ENCODE assay signal across 14 mouse cellular contexts in genomic region chr2:29122446-29122845, GRCm38 (mm10). TPM values are rescaled to one million over a fixed set of nuclear protein-coding genes. Genes with fewer than 3 reads are reported as not detected.
DNase-seq lines count a peak whose midpoint lies in the region; ATAC-seq and TF ChIP-seq lines count a peak whose summit lies in the region.
"Had no signal": no experiment of that assay in that cellular context is flagged by ENCODE, and none has a peak within 500 bp of the region (broad histone marks: within the 10 kb centered on the region; RNA-seq: fewer than 3 reads in every experiment).

No protein-coding gene starts in this region.

- no peak for ATAC-seq in kidney, postnatal 0 days (replicated peaks; ENCODE audit: low FRiP score, low read depth)
- ATAC-seq: midbrain, embryonic 15.5 days had no signal

- H3K4me3 ChIP-seq in kidney, postnatal 0 days (replicated peaks; ENCODE audit: low read depth, low read length): no peak overlapping the region
- H3K4me3 ChIP-seq in E14TG2a.4 (replicated peaks; ENCODE audit: low read length): peak overlapping the region; percentile 53
- H3K4me3 ChIP-seq: liver, embryonic 13.5 days; midbrain, embryonic 15.5 days; stomach, embryonic 15.5 days had no signal

- 64% methylated on average over 3 of the region's 3 CpGs for WGBS in kidney, postnatal 0 days

- H3K27me3 ChIP-seq in kidney, postnatal 0 days (ENCODE audit: insufficient read depth, low read length): no peaks in the 10 kb centered on the region
- no peaks in the 10 kb centered on the region for H3K27me3 ChIP-seq in E14TG2a.4 (ENCODE audit: insufficient read depth, low read length)
- H3K27me3 ChIP-seq: liver, embryonic 13.5 days; midbrain, embryonic 15.5 days; stomach, embryonic 15.5 days had no signal

- peak; percentile 12 for DNase-seq in kidney, postnatal 0 days (ENCODE audit: low spot score)
- DNase-seq in kidney, postnatal 10 days: no peak
- DNase-seq in CD4-positive helper T cell, adult 2 months (ENCODE audit: low read depth, low spot score): peak; percentile 65
- peak; percentile 12 to 26 for DNase-seq in lung, postnatal 4 days
- no peak for DNase-seq in urinary bladder, postnatal 14 days (ENCODE audit: low spot score)
- no peak for DNase-seq in left cerebral cortex, adult 9 months (ENCODE audit: low spot score in 2 of 2)
- no peak for DNase-seq in left cerebral cortex, postnatal 14 days (ENCODE audit: low spot score in 2 of 2)
- DNase-seq: adrenal gland, adult 2 months; cerebellum, adult 18-20 months; kidney, postnatal 36 days; liver, embryonic 13.5 days had no signal

- no peaks in the 10 kb centered on the region for H3K4me1 ChIP-seq in kidney, postnatal 0 days (replicated peaks; ENCODE audit: insufficient read depth, low read length)
- H3K4me1 ChIP-seq in E14TG2a.4 (replicated peaks; ENCODE audit: low read depth, low read length): peaks cover 65% of the 10 kb centered on the region

- H3K9ac ChIP-seq in kidney, postnatal 0 days (ENCODE audit: low read depth, low read length): no peak overlapping the region
- H3K9ac ChIP-seq: liver, embryonic 13.5 days; midbrain, embryonic 15.5 days; stomach, embryonic 15.5 days had no signal

- H3K27ac ChIP-seq in kidney, postnatal 0 days: no peak overlapping the region
- H3K27ac ChIP-seq: liver, embryonic 13.5 days; midbrain, embryonic 15.5 days; stomach, embryonic 15.5 days had no signal

- H3K4me2 ChIP-seq in kidney, postnatal 0 days (ENCODE audit: low read length): no peak overlapping the region
- H3K4me2 ChIP-seq: liver, embryonic 13.5 days; midbrain, embryonic 15.5 days; stomach, embryonic 15.5 days had no signal

- TF ChIP-seq CTCF in kidney, postnatal 0 days (IDR thresholded peaks at IDR 0.05; ENCODE audit: low read depth): no peak
- TF ChIP-seq CTCF in E14TG2a.4 (conservative IDR thresholded peaks at IDR 0.05; ENCODE audit: low read length): no peak

- no peaks in the 10 kb centered on the region for H3K36me3 ChIP-seq in kidney, postnatal 0 days (ENCODE audit: insufficient read depth, low read length)
- H3K36me3 ChIP-seq in E14TG2a.4 (ENCODE audit: insufficient read depth, low read length): peaks cover 13% of the 10 kb centered on the region
- H3K36me3 ChIP-seq: midbrain, embryonic 15.5 days; stomach, embryonic 15.5 days had no signal

- intact Hi-C loops in left cerebral cortex, postnatal 14 days (cut with DNase I): no loop called here

- H3K9me3 ChIP-seq in kidney, postnatal 0 days (replicated peaks; ENCODE audit: low read length): no peaks in the 10 kb centered on the region
- no peaks in the 10 kb centered on the region for H3K9me3 ChIP-seq in E14TG2a.4 (ENCODE audit: low read length)
- H3K9me3 ChIP-seq: liver, embryonic 13.5 days; midbrain, embryonic 15.5 days; stomach, embryonic 15.5 days had no signal

RNA-seq across cellular contexts. Expression of gene Setx, which starts 1.5 kb away (rescaled TPM):
- 6.8 and 7.7 TPM in 2 replicates for polyA plus RNA-seq in kidney, postnatal 0 days (2015; fragmentation: Nextera tagmentation; extraction: Ambion mirVana)
- 10 to 100 TPM; 49.2 to 54.2 TPM for total RNA-seq in left cerebral cortex, postnatal 14 days (2021)

Comparison
In these comparisons a context has a peak if more than half of its experiments do, and no peak if none do; other contexts are left out.
1. DNase-seq: peak in kidney, postnatal 0 days (single experiment), CD4-positive helper T cell, adult 2 months (single experiment) and lung, postnatal 4 days (2 of 2); none in kidney, postnatal 10 days (single experiment), urinary bladder, postnatal 14 days (single experiment), left cerebral cortex, adult 9 months (0 of 2) and left cerebral cortex, postnatal 14 days (0 of 2).